Mouse (Mus musculus) midbrain, embryonic 13.5 days (tissue): Measurements from ENCODE around the gene Zhx3. TPM values are rescaled to one million over a fixed set of nuclear protein-coding genes. Genes with fewer than 3 reads are reported as not detected.

Source experiments
- ATAC-seq: fragments of 200-750 bp; cut with Nextera tagmentation; 2 replicates; pipeline ENCODE4 v1.8.0; 2017; ENCODE audit warnings: mild to moderate bottlenecking, moderate TSS enrichment, moderate library complexity
- H3K27ac ChIP-seq: fragments of 300-500 bp; sonication (generic); 2 replicates; pipeline ENCODE4 v1.5.1; 2015; ENCODE audit warnings: inconsistent platforms, mild to moderate bottlenecking, moderate library complexity
- H3K27me3 ChIP-seq: fragments of 300-500 bp; sonication (generic); 2 replicates; pipeline ENCODE4 v1.6.1; 2015; ENCODE audit warnings: mild to moderate bottlenecking, inconsistent platforms
- H3K36me3 ChIP-seq: fragments of 300-500 bp; sonication (generic); 2 replicates; pipeline ENCODE4 v1.6.1; 2015; ENCODE audit warnings: mild to moderate bottlenecking, inconsistent platforms
- H3K4me1 ChIP-seq: fragments of 300-500 bp; sonication (generic); replicated peaks from 2 replicates; pipeline ENCODE4 v1.6.1; 2015; ENCODE audit warnings: inconsistent platforms
- H3K4me2 ChIP-seq: fragments of 300-500 bp; sonication (generic); replicated peaks from 2 replicates; pipeline ENCODE4 v1.6.1; 2015; ENCODE audit warnings: moderate library complexity, mild to moderate bottlenecking, inconsistent platforms
- H3K4me3 ChIP-seq: fragments of 300-500 bp; sonication (generic); replicated peaks from 2 replicates; pipeline ENCODE4 v1.5.1; 2015; ENCODE audit warnings: mild to moderate bottlenecking, inconsistent platforms
- H3K9ac ChIP-seq: fragments of 300-500 bp; sonication (generic); replicated peaks from 2 replicates; pipeline ENCODE4 v1.6.1; 2015; ENCODE audit warnings: mild to moderate bottlenecking, inconsistent platforms
- H3K9me3 ChIP-seq: fragments of 300-500 bp; sonication (generic); 2 replicates; pipeline ENCODE4 v1.6.1; 2016; ENCODE audit warnings: mild to moderate bottlenecking, inconsistent platforms
- WGBS: fragments of 180-500 bp; shearing (Covaris S2); methylation state at CpG from one replicate; pipeline ENCODE4 v1.1.7; 2015; 5-methylcytosine and 5-hydroxymethylcytosine counted together
- polyA plus RNA-seq: library from polyadenylated mRNA; unstranded; fragments of >200 nt; fragmentation: Nextera tagmentation; extraction: Ambion mirVana; gene quantifications from 2 replicates; pipeline ENCODE4 v1.2.1, GENCODE M21; 2015

Zhx3 gene
- polyA plus RNA-seq, 1 experiment from 2014 or later = 17.1 TPM

- Histone ChIP-seq H3K9me3 (no peaks in the 10 kb centered on the region), H3K4me1 (peaks cover under 1% of the 10 kb centered on the region; the same call in 1 of the 2 replicates), H3K9ac (no peak overlapping the region), H3K27ac (no peak overlapping the region), H3K4me3 (no peak overlapping the region), H3K4me2 (no peak overlapping the region), H3K36me3 (no peaks in the 10 kb centered on the region), H3K27me3 (peaks cover 17% of the 10 kb centered on the region)
- 85% methylated on average over 5 of the region's 5 CpGs for WGBS
- ATAC-seq = no peak
Observed at GRCm38 (mm10) chr2:160906101-160906500, 33.3 kb upstream of the Zhx3 start.

GRCm38 (mm10) chr2:160905301-160905700, 32.5 kb upstream of the Zhx3 start:
- Histone ChIP-seq H3K27me3 (peaks cover 9% of the 10 kb centered on the region), H3K4me3 (no peak overlapping the region), H3K27ac (no peak overlapping the region), H3K36me3 (no peaks in the 10 kb centered on the region), H3K9me3 (no peaks in the 10 kb centered on the region), H3K4me1 (no peaks in the 10 kb centered on the region), H3K4me2 (no peak overlapping the region), H3K9ac (no peak overlapping the region)
- ATAC-seq = no peak
- 94% methylated on average over 12 of the region's 12 CpGs for WGBS

GRCm38 (mm10) chr2:160901656-160902412, 29.0 kb upstream of the Zhx3 start:
- H3K9me3 ChIP-seq = no peaks in the 10 kb centered on the region
- no peak overlapping the region for H3K27ac ChIP-seq
- no peaks in the 10 kb centered on the region for H3K4me1 ChIP-seq
- 87% methylated on average over 7 of the region's 7 CpGs for WGBS
- no peak for ATAC-seq
- H3K9ac ChIP-seq = no peak overlapping the region
- no peaks in the 10 kb centered on the region for H3K27me3 ChIP-seq
- no peaks in the 10 kb centered on the region for H3K36me3 ChIP-seq
- no peak overlapping the region for H3K4me3 ChIP-seq
- H3K4me2 ChIP-seq = no peak overlapping the region

- Histone ChIP-seq H3K9ac (no peak overlapping the region), H3K9me3 (no peaks in the 10 kb centered on the region), H3K4me3 (no peak overlapping the region), H3K4me2 (no peak overlapping the region), H3K27me3 (peaks cover 15% of the 10 kb centered on the region), H3K36me3 (no peaks in the 10 kb centered on the region), H3K4me1 (peaks cover 14% of the 10 kb centered on the region), H3K27ac (no peak overlapping the region)
- WGBS = 90% methylated on average over 9 of the region's 9 CpGs
- ATAC-seq = no peak
Observed at GRCm38 (mm10) chr2:160891697-160892096, 18.9 kb upstream of the Zhx3 start.

GRCm38 (mm10) chr2:160891045-160891444, 18.2 kb upstream of the Zhx3 start:
- H3K27ac ChIP-seq = no peak overlapping the region
- no peak for ATAC-seq
- H3K9ac ChIP-seq = no peak overlapping the region
- no peaks in the 10 kb centered on the region for H3K36me3 ChIP-seq
- peaks cover 14% of the 10 kb centered on the region for H3K4me1 ChIP-seq
- H3K27me3 ChIP-seq = peaks cover 15% of the 10 kb centered on the region
- no peak overlapping the region for H3K4me3 ChIP-seq
- no peak overlapping the region for H3K4me2 ChIP-seq
- H3K9me3 ChIP-seq = no peaks in the 10 kb centered on the region
- WGBS = 85% methylated on average over 5 of the region's 5 CpGs

GRCm38 (mm10) chr2:160887859-160888258, 15.1 kb upstream of the Zhx3 start:
- Histone ChIP-seq H3K9me3 (no peaks in the 10 kb centered on the region), H3K36me3 (no peaks in the 10 kb centered on the region), H3K4me1 (peaks cover 14% of the 10 kb centered on the region), H3K4me3 (peak overlapping the region; percentile 45), H3K9ac (peak overlapping the region; percentile 51; the same call in 1 of the 2 replicates), H3K27me3 (peaks cover 15% of the 10 kb centered on the region), H3K27ac (no peak overlapping the region), H3K4me2 (peak overlapping the region; percentile 84)
- whole genome bisulfite sequencing = under 1% methylated on average over 26 of the region's 26 CpGs
- ATAC-seq = peak; percentile 61

- peak overlapping the region; percentile 84 for H3K4me2 ChIP-seq
- WGBS = 3% methylated on average over 11 of the region's 11 CpGs
- no peaks in the 10 kb centered on the region for H3K9me3 ChIP-seq
- H3K4me1 ChIP-seq = peaks cover 14% of the 10 kb centered on the region
- no peak overlapping the region for H3K27ac ChIP-seq
- H3K36me3 ChIP-seq = no peaks in the 10 kb centered on the region
- H3K9ac ChIP-seq = peak overlapping the region; percentile 51; the same call in 1 of the 2 replicates
- peak; percentile 88 for ATAC-seq
- H3K4me3 ChIP-seq = peak overlapping the region; percentile 45
- H3K27me3 ChIP-seq = peaks cover 15% of the 10 kb centered on the region
Observed at GRCm38 (mm10) chr2:160887284-160887683, 14.5 kb upstream of the Zhx3 start.

- H3K36me3 ChIP-seq = no peaks in the 10 kb centered on the region
Observed at GRCm38 (mm10) chr2:160886221-160886620, 13.4 kb upstream of the Zhx3 start.

GRCm38 (mm10) chr2:160884830-160885229, 12.0 kb upstream of the Zhx3 start:
- H3K4me2 ChIP-seq = no peak overlapping the region
- ATAC-seq = no peak
- no peak overlapping the region for H3K4me3 ChIP-seq
- H3K27me3 ChIP-seq = peaks cover 15% of the 10 kb centered on the region
- peaks cover 14% of the 10 kb centered on the region for H3K4me1 ChIP-seq
- 26% methylated on average over 2 of the region's 2 CpGs for WGBS
- H3K27ac ChIP-seq = no peak overlapping the region
- H3K9me3 ChIP-seq = no peaks in the 10 kb centered on the region
- H3K36me3 ChIP-seq = no peaks in the 10 kb centered on the region
- no peak overlapping the region for H3K9ac ChIP-seq

More at GRCm38 (mm10) chr2:160886221-160886620, 13.4 kb upstream of the Zhx3 start:
- Histone ChIP-seq H3K9ac (no peak overlapping the region), H3K9me3 (no peaks in the 10 kb centered on the region), H3K27ac (no peak overlapping the region), H3K4me1 (peaks cover 14% of the 10 kb centered on the region), H3K4me3 (no peak overlapping the region), H3K4me2 (no peak overlapping the region), H3K27me3 (peaks cover 15% of the 10 kb centered on the region)
- no peak for ATAC-seq
- 85% methylated on average over 3 of the region's 3 CpGs for WGBS

- 81% methylated on average over 4 of the region's 4 CpGs for WGBS
- no peak overlapping the region for H3K27ac ChIP-seq
- H3K9ac ChIP-seq = no peak overlapping the region
- no peaks in the 10 kb centered on the region for H3K36me3 ChIP-seq
- H3K4me3 ChIP-seq = no peak overlapping the region
- ATAC-seq = no peak
- no peaks in the 10 kb centered on the region for H3K9me3 ChIP-seq
- no peak overlapping the region for H3K4me2 ChIP-seq
- peaks cover 13% of the 10 kb centered on the region for H3K27me3 ChIP-seq
- peaks cover 14% of the 10 kb centered on the region for H3K4me1 ChIP-seq
Observed at GRCm38 (mm10) chr2:160883912-160884311, 11.1 kb upstream of the Zhx3 start.

- Histone ChIP-seq H3K27ac (no peak overlapping the region), H3K4me1 (peaks cover 4% of the 10 kb centered on the region), H3K9me3 (no peaks in the 10 kb centered on the region), H3K4me2 (no peak overlapping the region), H3K4me3 (no peak overlapping the region), H3K36me3 (no peaks in the 10 kb centered on the region), H3K27me3 (no peaks in the 10 kb centered on the region), H3K9ac (no peak overlapping the region)
- WGBS = 77% methylated on average over 5 of the region's 5 CpGs
- ATAC-seq = no peak
Observed at GRCm38 (mm10) chr2:160882436-160882835, 9.6 kb upstream of the Zhx3 start.

- no peak for ATAC-seq
- Histone ChIP-seq H3K4me3 (no peak overlapping the region), H3K9ac (no peak overlapping the region), H3K27ac (no peak overlapping the region), H3K27me3 (no peaks in the 10 kb centered on the region), H3K4me2 (no peak overlapping the region), H3K4me1 (no peaks in the 10 kb centered on the region), H3K36me3 (no peaks in the 10 kb centered on the region), H3K9me3 (no peaks in the 10 kb centered on the region)
- 62% methylated on average over 6 of the region's 6 CpGs for WGBS
Observed at GRCm38 (mm10) chr2:160881462-160882101, 8.8 kb upstream of the Zhx3 start.
